Mouse (Mus musculus) adrenal gland, postnatal 0 days (tissue): ENCODE results near the gene C3ar1. TPM values are rescaled to one million over a fixed set of nuclear protein-coding genes. Genes with fewer than 3 reads are reported as not detected.

Experiments
- microRNA-seq: library from miRNA; unstranded; fragments of <30 nt; microRNA quantifications from one replicate; pipeline ENCODE4, GENCODE M21; 2016; ENCODE audit warnings: borderline replicate concordance; ENCODE audit not compliant: insufficient number of aligned reads
- polyA plus RNA-seq: library from polyadenylated mRNA; unstranded; fragments of >200 nt; fragmentation: Nextera tagmentation; extraction: Ambion mirVana; gene quantifications from 2 replicates; pipeline ENCODE4 v1.2.1, GENCODE M21; 2015

Gene C3ar1
- polyA plus RNA-seq: 4.9 and 5.8 TPM in 2 replicates

GRCm38 (mm10) chr6:122855955-122856354 lies at the start of gene C3ar1:
C3ar1 (minus strand) TSS chr6:122856161.

GRCm38 (mm10) chr6:122873871-122874719 lies 18.1 kb upstream of the C3ar1 start, which contains the start of gene Necap1:
Necap1 (plus strand) TSS chr6:122874474.

GRCm38 (mm10) chr6:122819306-122820070 lies 36.5 kb downstream of the C3ar1 start, which contains the start of gene Foxj2:
Foxj2 (plus strand) TSS chr6:122819914.

GRCm38 (mm10) chr6:122801301-122801800 lies 54.6 kb downstream of the C3ar1 start, which contains the start of gene Slc2a3:
Slc2a3 (minus strand) TSS chr6:122801640.

Small RNA genes lying within 50 kb of the gene (microRNA-seq; reads per million reads assigned to microRNA genes)
- not detected for gene Mir7231

Other genes with a start within 250 kb of the C3ar1 start
- gene Gdf3, start 246.1 kb downstream of the C3ar1 start, polyA plus RNA-seq: 0.69 TPM in 1 of 2 replicates, not detected in the other
- 0.41 and 0.44 TPM in 2 replicates for gene Dppa3, start 229.8 kb downstream of the C3ar1 start, polyA plus RNA-seq
- 0.08 and 0.25 TPM in 2 replicates for gene Nanog, start 148.7 kb downstream of the C3ar1 start, polyA plus RNA-seq
- gene Slc2a3, start 54.5 kb downstream of the C3ar1 start, polyA plus RNA-seq: 16.5 and 31.8 TPM in 2 replicates
- gene Foxj2, start 36.2 kb downstream of the C3ar1 start, polyA plus RNA-seq: 4.2 and 4.8 TPM in 2 replicates
- 46.9 and 49.3 TPM in 2 replicates for gene Necap1, start 18.3 kb upstream of the C3ar1 start, polyA plus RNA-seq
- 5.3 and 6.7 TPM in 2 replicates for gene Clec4a1, start 65.7 kb upstream of the C3ar1 start, polyA plus RNA-seq
- gene Clec4a3, start 96.4 kb upstream of the C3ar1 start, polyA plus RNA-seq: 5.9 and 7.1 TPM in 2 replicates
- not detected in 2 replicates for gene Clec4a4, start 134.2 kb upstream of the C3ar1 start, polyA plus RNA-seq
- 0.17 and 0.46 TPM in 2 replicates for gene Clec4b1, start 193.8 kb upstream of the C3ar1 start, polyA plus RNA-seq